Mouse (Mus musculus): ENCODE data around the gene Grk3.

Gene Grk3

GRCm38 (mm10) chr5:112936632-112937031 is 79.0 kb downstream of the Grk3 start:
- no peak for DNase-seq (ENCODE audit: low spot score)

DNA sequence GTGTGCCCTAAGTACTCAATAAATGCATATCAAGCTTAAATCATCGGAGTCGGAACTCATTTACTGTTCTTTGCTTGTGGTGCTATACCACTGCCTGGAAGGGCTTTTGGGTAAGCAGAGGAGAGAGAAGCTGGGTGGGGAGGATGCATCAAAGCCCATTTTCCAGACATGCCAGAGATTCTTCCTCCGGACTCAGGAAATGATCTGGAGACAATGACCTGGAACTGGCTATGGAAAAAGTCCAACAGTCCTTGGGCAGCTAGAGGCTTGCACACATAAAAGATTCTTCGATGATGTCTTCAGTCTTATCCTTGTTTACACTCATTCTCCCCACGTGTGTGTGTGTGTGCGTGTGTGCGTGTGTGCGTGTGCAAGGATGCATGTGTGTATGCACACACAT is 80.2 kb downstream of the Grk3 start:
- DNase-seq (ENCODE audit: low spot score): no peak

GRCm38 (mm10) chr5:112932878-112933567 is 82.6 kb downstream of the Grk3 start:
- no peak for DNase-seq (ENCODE audit: low spot score)

GRCm38 (mm10) chr5:112931901-112932300 is 83.7 kb downstream of the Grk3 start:
- no peak for DNase-seq (ENCODE audit: low spot score)

DNA sequence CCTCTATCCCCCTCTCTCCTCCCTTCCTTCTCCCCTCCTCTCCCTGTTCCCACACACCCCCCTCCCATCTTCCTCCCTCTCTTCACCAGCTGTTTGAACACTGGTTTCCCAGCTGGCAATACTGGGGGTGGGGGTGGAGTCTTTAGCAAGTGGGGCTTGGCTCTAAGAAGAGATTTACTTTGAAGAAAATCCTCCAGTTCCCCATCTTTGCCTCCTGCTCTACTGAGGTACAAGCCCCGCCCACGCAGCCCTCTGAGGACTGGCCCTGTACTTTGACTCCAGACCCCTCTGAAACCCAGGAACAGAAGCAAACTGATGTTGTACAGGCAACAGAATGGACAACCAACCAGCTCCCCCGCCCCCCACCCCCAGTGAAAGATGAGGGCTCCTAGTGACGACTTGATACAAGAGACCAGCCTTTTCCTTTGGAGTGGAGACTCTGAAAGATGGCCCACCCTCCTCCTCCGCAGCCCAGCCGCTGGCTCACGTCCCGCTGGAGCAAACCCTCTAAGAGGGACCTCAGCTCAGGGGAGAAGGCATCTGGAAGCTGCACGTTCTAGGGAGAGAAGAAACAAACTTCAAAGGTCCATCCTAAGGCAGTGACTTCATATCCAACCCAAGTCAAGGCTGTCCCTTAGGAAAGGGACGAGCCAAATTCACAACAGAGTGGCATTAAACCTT is 87.2 kb downstream of the Grk3 start:
- peak; percentile 12 for DNase-seq (ENCODE audit: low spot score)

DNA sequence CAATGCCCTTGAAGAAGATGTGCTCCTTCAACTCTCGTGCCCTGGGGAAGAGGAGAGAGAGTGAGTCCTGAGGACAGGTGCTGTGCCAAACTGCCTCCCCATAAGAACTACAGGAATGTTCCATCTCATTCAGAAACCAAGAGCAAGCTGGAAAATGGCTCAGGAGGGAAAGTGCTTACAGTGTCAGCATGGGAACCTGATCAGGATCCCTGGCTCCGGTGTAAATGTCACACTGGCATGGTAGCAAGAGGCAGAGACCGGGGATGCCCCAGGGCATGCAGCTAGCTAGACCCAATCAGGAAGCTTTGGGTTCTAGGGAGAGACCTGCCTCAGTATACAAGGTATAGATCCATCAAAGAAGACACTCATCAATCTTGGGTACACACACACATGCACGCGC is 90.2 kb downstream of the Grk3 start:
- no peak for DNase-seq (ENCODE audit: low spot score)

GRCm38 (mm10) chr5:112924806-112925205 is 90.8 kb downstream of the Grk3 start:
- DNase-seq (ENCODE audit: low spot score): no peak

DNA sequence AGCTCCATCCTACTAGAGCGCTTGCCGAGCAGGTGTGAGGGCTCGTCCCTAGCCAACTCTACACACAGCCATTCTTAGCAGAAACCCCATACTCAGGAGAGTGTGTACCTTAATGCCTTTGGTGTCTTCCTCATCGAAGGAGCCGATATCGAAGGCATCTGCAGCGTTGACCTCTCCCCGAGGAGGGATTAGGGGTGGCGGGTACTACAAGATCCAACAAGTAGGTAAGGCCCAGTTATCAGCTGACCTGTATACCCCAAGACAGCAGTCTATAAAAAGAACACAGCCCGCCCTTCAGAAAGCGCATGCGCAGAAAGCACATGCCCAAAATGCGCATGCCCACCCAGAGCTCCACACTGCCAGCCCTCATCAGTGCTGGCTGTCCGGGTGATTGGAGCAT is 91.8 kb downstream of the Grk3 start:
- no peak for DNase-seq (ENCODE audit: low spot score)

DNA sequence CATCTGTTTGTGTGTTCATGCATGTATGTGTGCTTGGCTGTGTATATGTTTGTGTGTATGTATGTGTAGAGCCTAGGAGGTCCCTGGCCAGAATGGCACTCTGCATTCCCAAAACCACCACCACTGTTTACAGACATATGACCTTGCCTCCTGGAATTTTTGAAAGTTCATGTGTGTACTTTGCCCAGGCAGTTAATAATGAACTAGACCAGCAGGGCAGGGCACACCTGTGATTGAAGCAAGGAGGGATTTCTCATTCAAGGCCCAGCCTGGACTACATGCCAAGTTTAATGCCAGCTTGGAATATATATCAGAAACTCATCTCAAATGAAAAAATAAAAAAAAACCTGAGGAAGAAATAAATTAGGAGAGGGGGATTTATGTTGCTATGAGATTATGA is 93.7 kb downstream of the Grk3 start:
- no peak for DNase-seq (ENCODE audit: low spot score)

GRCm38 (mm10) chr5:112910381-112910780 is 105.2 kb downstream of the Grk3 start:
- DNase-seq (ENCODE audit: low spot score): no peak

DNA sequence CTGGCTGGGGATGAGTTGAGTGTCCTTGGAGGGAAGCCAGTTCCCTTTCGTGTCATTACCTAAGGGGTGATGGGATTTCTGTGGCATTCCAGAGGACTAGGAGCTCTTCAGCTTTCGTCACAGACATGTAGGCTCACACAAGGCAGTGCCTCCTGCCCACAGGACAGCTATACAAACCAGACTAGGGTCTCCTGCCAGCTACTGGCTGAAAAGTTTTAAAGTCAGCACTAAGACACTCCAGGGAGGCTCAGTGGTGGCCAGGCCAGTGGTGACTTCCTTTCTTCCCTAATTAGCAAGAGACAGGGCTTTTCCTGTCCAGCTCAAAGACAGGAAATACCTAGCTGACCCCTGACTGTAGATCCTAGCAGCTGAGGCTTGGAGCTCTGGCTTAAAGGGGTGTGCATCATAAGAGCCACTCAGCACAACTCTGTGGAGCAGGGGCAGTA is 107.4 kb downstream of the Grk3 start:
- no peak for DNase-seq (ENCODE audit: low spot score)

DNA sequence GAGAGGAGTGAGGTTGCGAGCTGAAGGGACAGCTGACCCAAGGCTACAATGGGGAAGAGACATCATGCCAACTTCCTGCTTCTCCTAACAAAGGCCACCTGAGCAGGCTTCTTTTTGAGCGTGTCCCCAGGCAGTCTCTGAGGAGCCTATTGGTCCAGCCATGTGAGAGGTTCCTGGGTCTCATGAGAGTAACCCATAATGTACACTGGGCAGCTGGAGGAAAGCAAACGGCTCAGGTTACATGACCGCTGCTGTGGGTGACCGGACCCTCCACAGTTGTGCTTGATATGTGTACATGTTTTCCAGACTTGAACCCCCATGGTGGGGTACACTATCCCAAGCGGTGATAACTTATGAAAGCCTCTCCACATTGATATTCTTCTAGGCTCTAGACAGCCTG is 108.1 kb downstream of the Grk3 start:
- DNase-seq (ENCODE audit: low spot score): no peak

DNA sequence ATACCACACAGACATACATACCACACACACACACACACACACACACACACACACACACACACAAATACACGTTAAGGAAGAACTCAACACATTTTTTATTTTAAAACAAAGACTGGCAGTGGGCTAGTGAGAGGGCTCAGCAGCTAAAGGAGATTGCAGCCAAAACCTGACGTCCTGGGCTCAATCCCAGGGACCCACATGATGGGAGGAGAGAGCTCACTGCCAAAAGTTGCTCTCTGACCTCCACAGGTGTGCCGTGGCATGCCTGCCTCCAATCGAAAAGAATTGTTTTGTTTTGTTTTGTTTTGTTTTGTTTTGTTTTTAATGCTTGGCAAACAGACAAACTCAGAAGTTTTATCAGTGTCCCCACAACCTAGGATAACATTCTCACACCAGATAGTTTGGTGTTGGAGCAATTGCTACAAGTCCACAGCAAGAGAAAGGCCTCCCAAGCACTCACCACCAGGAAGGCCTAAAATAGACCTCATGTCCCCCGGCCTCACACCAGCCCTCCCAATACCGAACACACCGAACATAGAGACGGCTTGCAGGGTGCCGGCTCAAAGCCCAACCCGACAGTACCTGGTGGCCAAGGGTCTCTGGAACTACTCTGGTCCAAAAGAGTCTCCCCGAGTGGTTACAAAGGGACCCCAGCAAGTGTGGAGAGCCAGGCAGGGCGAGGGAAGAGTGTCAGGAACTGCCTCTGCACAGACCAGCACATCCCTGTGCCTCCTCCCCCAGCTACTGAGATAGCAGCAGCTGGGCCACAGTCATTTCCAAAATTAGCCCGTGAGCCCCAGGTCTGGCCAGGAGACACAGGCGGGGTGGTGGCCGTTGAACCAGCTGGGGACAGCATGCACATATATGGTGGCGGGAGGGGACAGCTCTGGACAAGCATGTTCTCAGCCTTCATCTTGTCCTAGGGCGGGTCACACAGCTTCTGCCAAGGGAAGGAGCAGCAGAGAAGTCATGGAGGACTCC is 119.6 kb downstream of the Grk3 start, which contains the start of gene Myo18b:
Myo18b (minus strand) TSS at position 689 of the 981 bp plus-strand sequence.
- no peak for DNase-seq (ENCODE audit: low spot score)

DNA sequence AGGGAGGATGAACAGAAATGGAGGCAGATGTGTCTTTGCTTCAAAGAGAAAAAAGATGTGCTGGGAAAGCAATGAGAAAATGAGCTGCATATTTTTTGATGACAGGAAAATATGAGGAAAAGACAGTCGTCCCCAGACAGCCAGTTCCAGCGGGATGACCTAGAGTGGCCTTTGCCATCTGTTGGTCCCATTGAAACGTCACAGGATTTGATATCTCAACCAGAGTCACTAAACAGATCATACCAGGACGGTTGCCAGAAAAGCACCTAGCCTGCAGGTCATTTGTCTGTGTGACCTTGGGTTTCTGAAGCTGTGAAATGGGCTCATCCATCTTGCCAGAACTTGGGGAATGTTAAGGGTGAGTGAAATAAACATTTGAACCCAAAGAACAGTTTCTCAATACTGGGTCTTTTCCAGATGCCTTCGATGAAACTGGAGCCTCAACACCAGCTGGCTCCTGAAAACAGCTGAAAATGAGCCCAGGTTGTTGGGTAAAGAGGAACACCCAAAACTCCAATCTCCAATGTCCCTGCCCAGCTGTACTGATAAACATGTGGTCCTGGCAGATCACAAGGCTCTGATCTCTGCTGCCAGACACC is 122.0 kb downstream of the Grk3 start:
- DNase-seq (ENCODE audit: low spot score): no peak

DNA sequence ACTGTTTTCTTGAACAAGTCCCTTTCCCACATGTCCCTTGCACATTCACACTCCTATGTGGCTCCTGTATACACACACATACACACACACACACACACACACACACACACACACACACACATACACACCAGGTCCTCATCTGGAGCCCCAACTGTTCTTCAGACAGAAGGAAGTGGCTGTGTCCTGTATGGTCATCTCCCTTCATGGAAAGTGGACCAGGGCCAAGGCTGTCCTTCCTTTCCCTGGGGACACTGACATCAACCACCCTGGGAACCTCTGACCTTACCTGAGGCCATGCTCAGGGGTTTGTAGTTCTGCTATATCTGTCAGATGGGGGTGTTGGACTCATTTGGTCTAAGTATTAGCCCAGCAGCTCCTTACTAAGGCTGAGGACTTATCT is 123.2 kb downstream of the Grk3 start:
- no peak for DNase-seq (ENCODE audit: low spot score)

- DNase-seq (ENCODE audit: low spot score): no peak
Observed at GRCm38 (mm10) chr5:112888651-112889050, 126.9 kb downstream of the Grk3 start.

- DNase-seq (ENCODE audit: low spot score): peak; percentile 22
Observed at GRCm38 (mm10) chr5:112886687-112887491, 128.7 kb downstream of the Grk3 start.

GRCm38 (mm10) chr5:112877391-112878115 is 138.0 kb downstream of the Grk3 start:
- no peak for DNase-seq (ENCODE audit: low spot score)

GRCm38 (mm10) chr5:112876846-112877390 is 138.7 kb downstream of the Grk3 start:
- DNase-seq (ENCODE audit: low spot score): peak; percentile 41

DNA sequence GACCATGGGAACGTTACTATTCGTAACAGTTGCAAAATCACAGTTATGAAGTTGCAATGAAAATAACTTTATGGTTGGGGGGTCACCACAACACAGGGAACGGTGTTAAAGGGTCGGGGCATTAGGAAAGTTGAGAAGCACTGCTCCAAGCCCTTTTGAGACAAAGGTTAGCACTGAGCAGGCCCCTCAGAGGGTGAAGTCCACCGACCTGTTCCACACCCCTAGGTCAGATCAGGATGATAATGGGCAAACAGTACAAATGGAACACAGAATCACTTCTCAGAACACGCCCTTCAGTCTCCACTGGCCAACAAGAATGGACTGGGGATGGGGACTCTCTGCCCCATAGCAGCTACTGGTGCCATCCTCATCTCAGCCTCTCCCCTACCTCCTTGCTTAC is 142.6 kb downstream of the Grk3 start:
- no peak for DNase-seq (ENCODE audit: low spot score)
